Mouse (Mus musculus) left cerebral cortex, adult 18-20 months (tissue): ENCODE measurements around the gene Zdhhc7. TPM values are rescaled to one million over a fixed set of nuclear protein-coding genes. Genes with fewer than 3 reads are reported as not detected.

Experiments
- DNase-seq, 2 experiments: peaks; one replicate each; pipeline ENCODE4 v3.0.0; 2021 to 2022; ENCODE audit warnings: low spot score in 2 of 2, mixed read lengths in 1 of 2
- total RNA-seq, 2 experiments: library from RNA; stranded (reverse); gene quantifications; 2 replicates each; pipeline ENCODE4 v1.2.3; 2021

The Zdhhc7 gene
- total RNA-seq, 2 experiments from 2014 or later = 37.3 to 37.9 TPM

DNA sequence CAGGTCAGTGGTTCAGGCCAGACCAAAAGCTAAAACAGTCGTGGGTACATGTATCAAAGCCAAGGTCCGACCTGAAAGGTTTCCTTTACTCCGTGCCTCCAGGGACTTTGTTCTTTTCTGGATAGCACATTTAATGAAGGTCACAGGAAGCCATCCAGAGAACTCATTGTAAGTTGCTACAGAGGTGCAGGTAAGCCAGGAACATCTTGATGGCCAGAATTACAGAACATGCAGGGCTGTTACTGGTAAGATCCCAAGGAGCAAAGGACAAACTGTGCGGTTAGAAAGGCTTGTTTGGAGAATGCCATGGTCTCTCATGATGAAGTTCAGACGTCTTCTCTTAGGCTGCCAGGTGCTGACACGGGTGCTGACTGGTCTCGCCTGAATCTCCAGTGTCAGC is 15.3 kb upstream of the Zdhhc7 start:
- no peak for DNase-seq

DNA sequence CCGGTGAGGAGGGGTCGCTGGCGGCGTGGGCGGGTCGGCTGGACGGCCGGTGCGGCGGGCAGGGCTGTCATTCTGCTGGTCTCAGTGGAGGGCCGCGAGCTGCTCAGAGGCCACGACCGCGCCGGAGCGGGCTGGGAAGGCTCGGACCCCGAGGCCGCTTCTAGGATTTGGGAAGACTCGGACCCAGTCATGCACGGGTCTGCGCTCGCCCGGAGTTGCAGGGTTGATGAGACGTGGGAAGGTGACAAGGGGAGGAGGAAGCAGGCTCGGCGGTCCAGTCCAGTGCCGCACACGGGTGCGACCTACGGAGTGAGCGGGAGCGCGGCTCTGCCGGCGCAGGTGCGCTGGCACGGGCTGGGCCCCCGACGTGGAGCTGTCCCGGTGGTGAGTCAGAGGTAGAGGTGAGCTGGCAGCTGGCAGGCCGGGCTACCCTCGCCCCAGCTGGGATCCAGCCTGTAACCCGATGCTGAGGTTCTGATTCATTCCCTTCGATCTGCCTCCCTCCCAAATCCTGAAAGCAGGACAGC is 13.1 kb upstream of the Zdhhc7 start:
- peak; percentile 31 to 39 for DNase-seq

DNA sequence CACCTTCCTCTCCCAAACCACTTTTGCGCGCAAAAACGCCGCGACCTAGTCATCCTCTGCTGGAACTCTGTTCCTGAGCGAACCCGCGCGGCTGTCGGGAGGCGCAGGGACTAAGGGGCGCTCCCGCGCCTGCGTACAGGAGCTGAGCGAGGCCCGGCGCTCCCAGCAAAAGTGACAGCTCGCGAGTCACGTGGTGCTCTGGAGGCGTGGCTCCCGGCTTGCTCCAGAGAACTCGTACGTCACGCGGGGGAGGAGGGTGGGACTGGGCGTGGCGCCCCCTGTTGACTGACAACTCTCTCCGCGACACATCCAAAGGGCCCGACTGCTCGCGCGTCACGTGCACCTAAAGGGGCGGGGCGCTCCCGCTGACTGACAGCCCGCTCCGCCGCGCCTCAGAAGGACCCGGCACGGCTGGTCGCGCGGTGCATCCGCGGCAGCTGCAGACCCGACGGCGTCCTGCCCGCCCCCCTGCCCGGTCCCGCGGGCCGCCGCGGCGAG is 12.5 kb upstream of the Zdhhc7 start, which contains the start of gene 6430548M08Rik:
6430548M08Rik (plus strand) TSS at position 395 of the 498 bp plus-strand sequence.
- DNase-seq = peak; percentile 100

DNA sequence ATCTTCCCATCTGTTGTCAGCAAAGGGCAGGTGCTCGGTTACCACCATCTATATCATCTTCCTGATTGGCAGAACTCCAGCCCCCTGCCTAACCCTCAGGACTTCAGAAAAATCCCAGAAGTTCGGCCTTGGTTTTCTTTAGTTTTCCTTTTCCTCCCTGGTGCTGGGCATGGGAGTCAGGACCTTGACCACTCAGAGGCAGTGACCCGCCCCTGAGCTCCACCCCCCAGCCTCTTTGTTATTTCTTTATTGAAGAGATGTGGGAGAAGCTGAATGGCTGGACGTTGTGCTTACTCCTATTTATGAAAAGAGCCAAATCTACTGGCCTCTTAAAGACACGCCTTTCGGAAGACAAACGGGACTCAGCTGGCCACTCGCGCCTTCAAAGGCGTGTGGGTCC is 12.0 kb upstream of the Zdhhc7 start:
- no peak for DNase-seq

DNA sequence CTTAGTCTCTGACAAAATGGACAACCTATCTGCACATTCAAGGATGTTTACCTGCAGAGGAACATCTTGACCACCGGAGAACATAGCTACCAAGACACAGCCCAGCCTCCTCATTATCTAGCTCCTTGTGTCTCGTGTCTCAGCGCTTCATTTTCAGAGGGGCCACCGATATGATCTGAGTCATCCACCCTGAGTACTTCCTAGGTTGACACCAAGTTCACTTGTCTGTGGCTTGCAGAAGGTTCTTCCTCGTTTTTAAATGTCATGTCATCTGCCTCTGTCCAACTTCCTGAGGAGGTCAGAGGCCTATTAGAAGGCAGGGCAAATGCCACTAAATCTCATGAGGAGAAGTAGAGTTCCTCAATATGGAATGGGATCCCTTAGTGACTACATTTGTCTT is 11.3 kb upstream of the Zdhhc7 start:
- no peak for DNase-seq

DNA sequence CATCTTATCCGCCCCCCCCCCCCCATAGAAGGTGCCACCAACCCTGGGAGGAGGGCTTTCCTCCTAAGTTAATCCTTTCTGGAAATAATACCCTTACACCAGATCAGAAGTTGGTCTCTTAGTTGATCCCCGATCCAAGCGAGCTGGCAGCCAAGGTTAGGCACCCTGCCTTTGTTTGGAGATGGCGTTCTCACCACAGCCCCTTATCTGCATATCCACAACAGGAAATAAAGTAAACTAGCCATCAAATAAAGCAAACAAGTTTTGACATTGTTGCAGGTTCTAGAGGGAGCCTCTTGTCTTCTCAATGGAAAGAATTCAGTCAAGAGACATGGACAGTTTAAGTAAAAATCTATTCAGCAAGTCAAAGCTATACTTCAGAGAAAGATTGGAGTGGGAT is 10.1 kb upstream of the Zdhhc7 start:
- DNase-seq = no peak

DNA sequence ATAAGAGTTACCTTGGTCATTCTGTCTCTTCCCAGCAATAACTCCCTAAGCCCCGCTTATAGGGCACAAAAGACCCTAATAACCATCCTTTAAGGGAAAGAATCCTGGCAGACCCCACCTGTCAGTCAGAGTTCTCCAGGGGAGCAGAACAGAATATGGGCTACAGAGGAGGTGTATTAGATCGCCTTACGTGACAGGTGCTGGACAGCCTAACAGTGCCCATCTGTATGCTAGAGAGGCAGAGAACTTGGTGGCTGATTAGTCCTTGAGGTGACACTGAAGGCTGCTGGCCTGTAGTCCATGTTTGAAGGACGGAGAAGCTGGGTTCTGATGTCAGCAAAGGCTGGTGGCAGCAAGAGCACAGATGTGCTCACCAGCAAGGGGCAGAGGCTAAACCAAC is 9.7 kb upstream of the Zdhhc7 start:
- DNase-seq = no peak

DNA sequence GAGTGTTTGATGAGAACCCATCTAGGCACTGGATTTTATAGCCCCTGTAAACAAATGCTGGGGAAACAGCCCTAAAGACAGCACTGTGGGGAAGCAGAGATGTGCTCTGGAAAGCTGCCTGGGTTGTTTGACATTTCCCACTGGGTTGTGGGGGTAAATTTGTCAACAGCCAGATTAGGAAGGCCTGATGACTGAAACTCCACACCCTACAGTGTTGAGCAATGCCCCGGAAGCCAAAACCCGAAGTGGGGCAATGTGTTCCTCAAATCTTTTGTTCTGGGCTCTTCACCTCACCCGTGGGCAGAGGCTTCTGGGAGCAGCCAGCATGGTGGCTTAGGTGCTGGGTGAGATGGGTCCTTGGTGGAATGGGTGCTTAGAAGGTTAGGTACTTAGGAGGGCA is 7.9 kb upstream of the Zdhhc7 start:
- no peak for DNase-seq

DNA sequence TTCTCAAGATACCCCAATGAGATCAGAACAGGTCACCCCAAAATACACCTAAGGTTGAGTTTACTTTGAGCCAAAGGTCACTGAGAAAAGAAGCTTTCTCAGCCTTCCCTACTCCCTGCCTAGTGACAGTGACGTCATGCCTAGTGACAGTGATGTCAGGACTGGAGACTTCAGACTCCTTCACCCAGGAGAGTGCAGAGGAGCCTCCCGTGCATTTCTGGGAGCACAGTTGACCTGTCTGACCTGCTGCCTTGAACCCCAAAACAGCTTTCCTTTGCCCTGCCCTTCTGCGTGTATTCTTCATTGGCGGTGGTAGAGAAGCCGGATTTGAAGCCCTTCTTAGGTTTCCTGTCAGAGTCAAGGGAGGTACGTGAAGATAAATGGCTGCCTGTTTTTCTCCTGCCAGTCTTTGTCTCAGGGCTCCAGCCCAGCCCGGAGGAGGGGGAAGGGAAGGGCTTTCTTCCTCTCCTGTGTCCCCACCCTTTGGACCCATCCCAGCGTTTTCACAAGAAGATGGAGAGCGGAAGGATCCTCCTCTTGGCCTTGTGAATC is 3.5 kb upstream of the Zdhhc7 start:
- DNase-seq = no peak

DNA sequence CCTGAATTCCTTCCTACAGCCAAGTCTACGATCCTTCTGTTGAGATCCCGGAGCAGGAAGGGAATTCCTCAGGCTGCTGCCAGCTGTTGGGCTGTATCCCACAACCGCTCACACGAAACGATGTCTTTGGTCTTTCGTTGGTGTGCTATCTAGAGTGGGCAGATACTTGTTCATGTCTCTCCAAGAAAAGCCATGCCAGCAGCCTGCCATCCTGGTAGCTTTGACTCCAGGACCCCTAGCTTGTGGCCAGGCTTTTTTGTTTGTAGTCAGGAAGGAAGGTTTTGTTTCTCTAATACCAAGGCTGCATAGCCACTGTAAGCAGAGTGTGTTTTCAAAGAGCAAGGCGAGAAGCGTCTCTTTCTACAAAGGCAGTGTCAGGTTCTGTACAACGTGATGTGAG is 2.6 kb upstream of the Zdhhc7 start:
- no peak for DNase-seq

DNA sequence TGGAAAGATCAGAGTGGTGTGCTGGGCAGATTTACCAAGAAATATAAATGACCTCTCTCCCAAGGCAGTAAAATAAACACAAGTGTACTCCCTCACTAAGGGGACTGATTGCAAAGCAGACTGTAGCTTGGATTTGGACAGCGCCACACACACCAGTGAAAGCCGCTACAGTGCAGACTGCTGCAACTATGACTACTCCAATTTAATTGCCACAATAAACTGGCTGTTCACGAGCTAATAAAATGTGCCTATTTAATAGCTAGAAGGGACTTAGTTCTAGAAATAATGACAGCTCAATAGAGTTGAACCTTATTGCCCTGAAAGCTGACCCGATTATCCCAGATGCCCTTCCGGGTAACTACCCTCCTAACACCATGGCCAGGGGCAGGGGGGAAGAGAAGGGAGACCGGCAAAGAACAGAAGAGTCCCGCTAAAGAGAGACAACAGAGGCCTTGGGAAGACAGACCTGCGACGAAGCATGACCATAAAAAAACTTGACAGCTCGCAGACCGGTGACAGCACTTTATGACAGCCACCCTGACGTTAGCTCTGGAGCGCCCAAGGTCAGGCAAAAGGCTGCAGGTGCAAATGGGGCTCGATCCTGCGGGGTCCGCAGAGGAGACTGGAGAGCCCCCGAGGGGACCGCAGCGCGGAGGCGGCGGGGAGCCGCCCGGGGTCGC is 754 bp downstream of the Zdhhc7 start:
- DNase-seq = no peak

DNA sequence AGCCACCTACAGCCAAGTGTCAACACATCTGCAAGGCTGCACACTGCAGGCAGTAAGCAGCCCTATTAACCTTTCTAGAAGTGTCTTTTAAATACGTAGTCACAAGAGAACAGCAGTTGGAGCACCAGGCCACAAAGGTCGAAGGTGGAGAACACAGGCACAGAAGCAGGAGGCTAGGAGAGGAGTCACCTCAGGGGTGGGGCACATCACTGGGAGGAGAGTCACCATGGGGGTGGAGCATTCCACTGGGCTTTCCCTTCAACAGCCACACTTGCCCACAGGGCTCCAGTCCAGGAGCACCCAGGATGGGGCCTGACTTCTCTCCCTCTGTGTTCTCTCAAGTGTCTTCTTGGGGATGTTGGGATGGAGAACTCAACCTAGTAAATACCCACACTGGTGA is 4.8 kb downstream of the Zdhhc7 start:
- no peak for DNase-seq

DNA sequence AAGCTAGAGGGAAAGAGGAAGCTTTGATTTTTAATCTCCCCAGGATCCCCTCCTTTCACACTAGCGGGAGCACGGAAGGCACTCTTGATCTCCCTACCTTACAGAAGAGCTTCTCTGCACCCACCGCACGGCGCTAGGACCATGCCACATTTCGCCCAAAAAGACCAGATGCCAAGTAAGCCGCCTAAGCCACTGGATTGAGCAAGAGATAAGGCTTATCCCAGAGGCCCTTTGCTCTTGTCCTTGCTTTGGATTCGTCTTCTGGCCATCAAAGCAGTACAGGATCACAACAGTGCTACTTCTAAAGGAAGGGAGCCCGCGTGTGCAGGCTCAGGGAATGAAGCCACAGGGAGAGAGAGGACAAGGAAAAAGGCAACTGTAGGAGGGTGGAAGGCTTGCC is 6.5 kb downstream of the Zdhhc7 start:
- no peak for DNase-seq

DNA sequence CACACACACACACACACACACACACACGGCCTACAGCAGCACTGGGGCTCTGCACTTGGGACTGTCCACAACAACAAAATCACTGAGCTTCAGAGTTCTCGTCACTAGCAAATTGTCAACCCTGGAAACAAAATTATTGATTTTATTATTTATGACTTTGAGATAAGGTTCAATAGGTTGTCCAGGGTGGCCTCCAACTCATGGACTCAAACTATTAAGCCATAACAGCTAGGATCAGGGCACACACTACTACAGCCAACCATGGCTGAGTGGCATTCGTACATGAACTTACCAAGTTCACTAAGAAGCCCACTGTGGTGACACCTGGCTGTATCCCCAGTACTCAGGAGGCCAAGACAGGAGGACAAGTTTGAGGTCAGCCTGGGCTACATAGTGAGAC is 8.2 kb downstream of the Zdhhc7 start:
- no peak for DNase-seq

DNA sequence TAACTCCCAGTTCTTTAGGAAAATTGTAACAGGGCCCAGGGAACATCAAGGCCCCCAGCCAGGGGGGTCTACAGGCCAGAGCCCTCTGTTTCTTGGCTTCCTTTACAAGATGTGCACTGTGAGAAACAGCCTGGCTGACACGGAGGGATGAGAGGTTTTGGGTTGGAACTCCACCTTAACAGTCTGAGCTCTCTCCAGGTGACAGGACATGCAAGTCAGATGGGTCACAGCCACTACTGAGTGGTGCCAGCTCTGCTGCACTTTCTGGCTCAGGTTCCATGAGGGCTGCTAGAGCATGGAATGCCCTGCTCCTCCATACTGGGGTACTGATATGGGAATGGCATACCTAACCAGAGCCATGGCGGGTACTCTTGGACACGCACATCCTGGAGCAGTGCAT is 10.2 kb downstream of the Zdhhc7 start:
- DNase-seq = no peak

DNA sequence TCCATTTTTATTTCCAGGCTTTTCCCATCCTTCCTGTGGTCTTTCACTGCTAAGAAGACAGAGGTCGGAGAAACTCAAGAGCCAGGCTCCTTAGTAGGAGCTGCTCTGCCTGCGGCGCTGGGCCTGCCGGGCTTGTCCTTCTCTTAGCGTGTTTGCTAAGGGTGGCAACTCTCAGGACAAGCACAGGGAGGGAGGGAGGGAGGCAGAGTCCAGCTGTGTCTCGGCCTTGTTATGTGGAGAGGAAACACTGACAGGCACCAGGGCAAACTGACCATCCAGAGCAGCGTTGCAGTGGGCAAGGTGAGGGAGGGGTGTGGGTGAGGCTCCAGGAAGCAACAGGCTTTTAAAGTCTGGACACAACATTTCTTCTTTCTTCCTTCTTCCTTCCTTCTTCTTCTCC is 11.8 kb downstream of the Zdhhc7 start:
- no peak for DNase-seq

DNA sequence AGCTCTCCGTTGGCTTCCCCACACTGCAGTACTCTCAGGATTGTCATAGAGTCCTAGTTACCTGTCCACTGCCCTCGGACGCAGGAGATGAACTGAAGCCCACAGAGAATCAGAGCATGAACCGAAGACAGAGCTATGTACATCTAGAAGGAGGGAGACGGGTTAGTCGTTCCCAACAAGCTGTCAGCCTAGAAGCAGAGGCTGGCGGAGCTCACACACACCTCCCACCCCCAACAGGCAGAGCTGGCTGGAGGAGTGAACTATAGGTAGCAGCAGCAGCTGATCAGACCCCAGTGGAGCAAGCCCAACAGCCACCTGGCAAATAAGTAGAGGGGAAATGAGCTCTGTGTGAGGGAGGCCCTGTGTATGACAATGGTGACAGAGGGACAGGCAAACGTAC is 16.5 kb downstream of the Zdhhc7 start:
- DNase-seq = peak in 1 of 2 experiments; percentile 21

DNA sequence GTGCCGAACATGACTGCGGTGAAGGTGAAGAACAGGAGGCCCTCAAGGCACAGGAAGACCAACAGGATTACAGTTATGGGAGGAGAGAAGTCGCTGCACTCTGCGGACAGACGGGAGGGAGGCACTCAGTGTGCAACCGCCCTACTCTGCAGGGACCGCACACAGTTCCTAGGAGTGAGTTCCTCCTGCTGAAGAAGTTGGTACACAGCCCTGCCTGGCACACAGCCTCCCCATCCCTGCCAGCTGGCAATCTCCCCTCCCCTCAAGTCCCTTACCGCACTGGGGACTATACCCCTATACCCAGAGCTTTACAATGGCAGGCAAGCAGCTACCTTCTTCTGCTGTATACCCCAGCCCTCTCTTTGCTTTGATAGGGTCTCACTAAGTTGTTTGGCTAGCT is 18.0 kb downstream of the Zdhhc7 start:
- no peak for DNase-seq

DNA sequence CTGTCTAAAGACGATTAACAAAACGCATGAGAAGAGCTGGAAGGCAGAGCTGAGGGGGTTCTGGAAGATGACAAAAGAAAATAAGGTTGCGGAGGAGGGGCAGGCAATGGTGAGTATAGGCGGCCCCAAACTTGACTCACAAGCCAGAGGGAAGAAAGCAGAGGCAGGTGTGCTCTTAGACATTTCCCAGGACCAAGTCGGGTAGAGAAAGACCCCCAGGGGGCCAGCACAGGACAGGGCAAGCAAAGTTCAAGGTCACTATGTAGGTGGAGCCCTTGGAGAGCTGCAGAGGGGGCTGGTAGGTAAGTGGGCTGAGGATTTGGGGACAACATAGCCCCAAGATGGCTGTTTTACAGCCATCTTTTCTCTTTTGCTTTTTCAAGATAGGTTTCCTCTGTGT is 21.9 kb downstream of the Zdhhc7 start:
- no peak for DNase-seq

DNA sequence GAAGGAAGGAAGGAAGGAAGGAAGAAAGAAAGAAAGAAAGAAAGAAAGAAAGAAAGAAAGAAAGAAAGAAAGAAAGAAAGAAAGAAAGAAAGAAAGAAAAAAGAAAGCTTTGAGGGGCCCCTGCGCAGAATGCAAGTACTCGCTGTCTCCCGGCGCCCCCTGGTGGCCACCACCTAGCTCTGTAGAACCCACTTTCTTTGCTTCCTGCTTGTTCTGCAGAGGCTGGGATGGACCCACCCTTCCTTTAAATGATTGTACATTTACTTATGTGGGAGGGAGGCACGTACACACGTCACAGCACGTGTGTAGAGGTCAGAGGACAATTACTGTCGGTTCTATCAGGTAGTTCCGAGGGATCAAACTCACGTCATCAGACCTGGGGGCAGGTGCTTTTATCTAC is 23.2 kb downstream of the Zdhhc7 start:
- peak; percentile 80 to 85 for DNase-seq

DNA sequence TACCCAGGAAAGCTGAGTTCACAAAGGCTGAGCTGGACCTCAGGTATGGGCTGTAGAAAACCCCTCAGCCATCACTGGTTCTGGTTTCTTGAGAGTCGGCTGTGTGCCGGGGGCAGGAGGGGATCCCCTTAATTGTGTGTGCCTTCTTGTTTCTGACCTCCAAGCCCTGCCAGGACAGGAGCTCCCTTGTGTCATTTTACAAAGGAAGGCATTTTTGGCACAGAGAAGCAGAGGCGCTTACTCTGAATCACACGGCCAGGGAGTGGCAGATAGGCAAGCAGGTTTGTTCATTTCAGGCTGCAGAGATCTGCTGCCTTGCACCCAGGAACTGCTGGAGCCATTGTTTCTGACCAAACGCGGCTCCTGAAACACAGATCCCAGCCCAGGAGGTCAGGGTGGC is 25.9 kb downstream of the Zdhhc7 start:
- DNase-seq = no peak

DNA sequence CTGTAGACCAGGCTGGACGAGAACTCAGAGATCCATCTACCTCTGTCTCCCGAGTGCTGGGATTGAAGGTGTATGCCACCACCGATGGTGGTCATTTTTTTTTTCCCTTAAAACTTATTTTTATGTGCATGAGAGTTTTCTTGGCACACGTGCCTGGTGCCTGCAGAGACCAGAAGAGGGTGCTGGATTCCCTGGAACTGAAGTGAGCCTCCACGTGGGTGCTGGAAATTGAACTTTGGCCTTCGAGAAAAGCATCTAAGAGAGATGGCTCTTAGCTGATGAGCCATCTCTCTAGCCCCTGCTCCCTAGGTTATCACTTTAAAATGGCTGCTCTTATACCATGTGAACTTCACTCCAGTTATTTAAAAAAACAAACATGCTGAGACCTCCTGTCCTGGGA is 26.8 kb downstream of the Zdhhc7 start:
- no peak for DNase-seq

DNA sequence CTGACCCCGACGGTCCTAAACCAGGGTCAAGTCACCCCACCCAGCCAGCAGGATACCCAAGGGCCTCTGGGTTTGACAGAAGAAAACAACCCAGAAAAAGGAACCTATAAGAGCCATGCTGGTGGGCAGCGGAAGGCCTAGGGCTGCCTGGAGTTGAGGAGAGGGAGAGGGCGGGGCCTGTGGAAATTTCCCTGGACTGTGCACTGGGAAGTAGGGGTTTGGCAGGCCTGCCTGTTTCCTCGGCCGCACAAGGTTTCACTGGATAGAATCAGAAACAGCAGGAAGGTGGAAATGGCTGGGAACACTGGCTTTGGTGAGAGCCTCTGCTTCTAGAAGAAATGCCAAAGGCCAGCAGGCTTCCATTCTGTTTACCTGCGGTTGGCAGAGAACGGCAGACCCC is 28.5 kb downstream of the Zdhhc7 start:
- DNase-seq = no peak
